Mouse (Mus musculus) ovary, postnatal 10 days (tissue): ENCODE results near the gene Ocel1.
A peak's percentile ranks its signal among the peaks of the same experiment; 100 is the strongest.
"Not testable (repeated sequence)": the region's sequence is repeated elsewhere in the genome, so short reads cannot be mapped to it uniquely, and the experiment has no call there.

ENCODE experiments used
- DNase-seq: peaks from one replicate; pipeline ENCODE4 v3.0.0; 2022; ENCODE audit warnings: low spot score

Ocel1 gene

DNA sequence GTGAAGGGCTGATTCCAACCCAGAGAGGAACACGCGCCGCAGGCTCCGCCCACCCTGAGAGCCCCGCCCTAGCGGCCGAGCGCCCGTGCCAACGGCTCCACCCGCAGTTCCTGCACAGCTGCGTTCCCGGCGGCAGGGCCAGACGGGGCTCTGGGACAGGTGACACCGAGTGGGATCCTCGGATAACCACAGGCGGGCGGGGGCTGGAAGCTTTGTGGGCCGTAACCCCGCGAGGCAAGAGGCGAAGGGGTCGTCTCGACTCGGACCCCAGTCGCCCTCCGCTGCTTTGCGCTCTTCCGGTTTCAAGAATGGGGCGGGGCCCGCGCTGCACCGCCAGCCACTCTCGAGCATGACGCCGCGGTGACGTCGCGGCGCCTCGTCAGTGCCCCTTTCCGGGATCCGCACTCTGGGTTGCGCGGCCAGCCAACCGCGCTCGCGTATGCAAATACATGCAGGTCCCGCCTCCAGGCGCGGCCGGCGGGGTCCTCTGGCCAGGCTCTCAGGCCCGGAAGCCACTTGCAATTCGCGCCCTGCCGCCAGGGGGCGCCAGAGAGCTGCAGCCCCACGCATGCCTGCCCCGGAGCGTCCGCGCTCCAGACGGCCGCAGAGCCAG lies at the start of gene Ocel1:
Ocel1 (plus strand) TSS at position 63 of the 613 bp plus-strand sequence.
- peak; percentile 86 for DNase-seq

DNA sequence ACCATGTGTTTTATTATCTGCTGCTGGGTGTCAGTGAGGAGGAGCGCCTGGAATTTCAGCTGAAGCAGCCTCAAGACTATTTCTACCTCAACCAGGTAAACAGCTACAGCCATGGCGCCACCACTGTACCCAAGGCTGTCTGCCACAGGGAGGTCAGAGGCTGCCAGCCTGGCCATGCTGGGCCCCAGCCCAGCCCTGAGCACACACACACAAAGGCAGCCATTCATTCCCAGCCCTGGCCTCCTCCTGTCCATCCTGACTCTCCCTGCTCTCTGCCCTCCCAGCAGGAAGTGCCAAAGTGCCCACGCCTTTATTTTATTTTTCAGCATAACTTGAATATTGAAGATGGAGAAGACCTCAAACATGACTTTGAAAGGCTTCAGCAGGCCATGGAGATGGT lies 48.2 kb upstream of the Ocel1 start:
- DNase-seq, result no peak

GRCm38 (mm10) chr8:71324848-71325247 lies 46.2 kb upstream of the Ocel1 start:
- DNase-seq, result no peak

- DNase-seq, result not testable (repeated sequence)
These were observed 33.3 kb upstream of the Ocel1 start for GRCm38 (mm10) chr8:71337834-71338233.

DNA sequence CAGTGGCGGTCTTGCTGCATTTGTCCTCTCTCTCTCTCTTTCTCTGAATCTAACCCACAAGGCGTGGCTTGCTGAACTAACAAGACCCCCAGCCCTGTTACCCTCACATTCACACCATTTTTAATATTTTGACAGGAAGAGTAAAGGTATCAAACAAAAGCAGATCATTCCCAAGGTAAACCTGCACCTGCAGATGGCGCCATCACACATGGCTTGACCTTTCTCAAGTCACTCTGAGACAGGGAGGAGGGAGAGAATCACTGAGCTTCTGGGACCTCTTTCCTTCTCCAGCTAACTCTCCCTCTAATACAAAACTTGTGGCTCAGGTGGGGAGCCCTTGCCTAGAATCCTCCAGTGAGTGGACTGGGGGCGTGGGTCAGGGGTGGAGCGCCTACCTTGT lies 30.5 kb upstream of the Ocel1 start:
- DNase-seq, result no peak

GRCm38 (mm10) chr8:71346581-71346980 lies 24.5 kb upstream of the Ocel1 start:
- DNase-seq, result no peak

GRCm38 (mm10) chr8:71351117-71351516 lies 20.0 kb upstream of the Ocel1 start:
- DNase-seq, result no peak

DNA sequence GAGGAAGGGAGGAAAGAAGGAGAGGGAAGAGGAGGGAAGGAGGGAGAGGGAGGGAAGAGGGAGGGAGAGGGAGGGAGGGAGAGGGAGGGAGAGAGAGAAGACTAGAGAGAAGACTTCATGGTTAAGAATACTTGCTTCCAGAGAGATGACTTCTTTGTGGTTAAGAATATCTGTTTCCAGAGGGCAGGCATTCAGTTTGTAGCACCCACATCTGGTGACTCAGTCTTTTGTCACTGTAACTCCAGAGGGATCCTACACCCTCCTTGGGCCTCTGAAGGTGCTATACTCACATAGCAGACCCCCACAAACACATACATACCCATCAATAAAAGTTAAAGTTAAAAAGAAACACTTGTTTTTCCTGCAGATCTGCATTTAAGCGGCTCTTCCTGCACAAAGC lies 19.6 kb upstream of the Ocel1 start:
- DNase-seq, result no peak

GRCm38 (mm10) chr8:71358026-71358425 lies 13.1 kb upstream of the Ocel1 start:
- DNase-seq, result no peak

GRCm38 (mm10) chr8:71366771-71367528 lies 4.1 kb upstream of the Ocel1 start, which contains the start of gene Use1:
Gene Use1, plus strand, starts transcription at chr8:71366848.
- peak; percentile 88 for DNase-seq

GRCm38 (mm10) chr8:71367529-71368176 lies 3.4 kb upstream of the Ocel1 start:
- DNase-seq, result no peak

GRCm38 (mm10) chr8:71368366-71368765 lies 2.7 kb upstream of the Ocel1 start:
- no peak for DNase-seq

GRCm38 (mm10) chr8:71369040-71369718 lies 1.9 kb upstream of the Ocel1 start:
- DNase-seq, result no peak

- no peak for DNase-seq
These were observed 325 bp upstream of the Ocel1 start for GRCm38 (mm10) chr8:71370711-71371235.

DNA sequence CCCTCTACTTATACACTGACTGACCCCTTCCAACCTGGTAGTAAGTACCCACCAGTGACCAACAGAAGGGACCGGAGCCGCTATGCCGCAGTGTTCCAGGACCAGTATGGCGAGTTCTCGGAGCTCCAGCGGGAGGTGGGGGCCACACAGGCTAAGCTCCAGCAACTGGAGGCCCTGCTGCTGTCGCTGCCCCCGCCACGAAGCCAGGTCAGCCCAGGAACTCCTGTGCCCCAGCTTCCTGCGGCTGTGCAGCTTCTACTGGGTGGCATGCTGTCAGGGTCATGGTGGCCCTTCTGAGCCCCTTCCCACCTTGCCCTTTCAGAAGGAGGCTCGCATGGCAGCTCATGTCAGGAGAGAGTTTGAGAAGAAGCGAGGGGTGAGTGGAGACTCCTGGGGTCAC lies 1.3 kb downstream of the Ocel1 start:
- DNase-seq, result no peak

DNA sequence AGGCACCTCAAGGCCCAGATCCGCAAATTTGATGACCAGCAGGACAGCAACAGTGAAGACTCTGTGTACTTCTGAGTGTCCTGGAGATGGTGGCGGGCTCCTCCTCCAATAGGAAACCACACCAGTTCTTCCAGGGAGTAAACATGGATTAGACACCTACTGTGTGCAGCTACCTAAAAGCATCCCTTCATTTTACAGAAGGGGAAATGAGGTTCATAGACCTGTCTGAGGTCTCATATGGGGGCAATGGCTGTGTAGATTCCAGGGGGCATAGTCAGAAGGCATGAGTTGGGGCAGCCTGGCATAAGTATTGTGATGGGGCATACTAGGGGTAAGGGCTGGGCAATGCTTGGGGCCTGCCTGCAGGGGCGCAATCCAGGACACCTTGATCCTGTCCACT lies 1.9 kb downstream of the Ocel1 start:
- no peak for DNase-seq

DNA sequence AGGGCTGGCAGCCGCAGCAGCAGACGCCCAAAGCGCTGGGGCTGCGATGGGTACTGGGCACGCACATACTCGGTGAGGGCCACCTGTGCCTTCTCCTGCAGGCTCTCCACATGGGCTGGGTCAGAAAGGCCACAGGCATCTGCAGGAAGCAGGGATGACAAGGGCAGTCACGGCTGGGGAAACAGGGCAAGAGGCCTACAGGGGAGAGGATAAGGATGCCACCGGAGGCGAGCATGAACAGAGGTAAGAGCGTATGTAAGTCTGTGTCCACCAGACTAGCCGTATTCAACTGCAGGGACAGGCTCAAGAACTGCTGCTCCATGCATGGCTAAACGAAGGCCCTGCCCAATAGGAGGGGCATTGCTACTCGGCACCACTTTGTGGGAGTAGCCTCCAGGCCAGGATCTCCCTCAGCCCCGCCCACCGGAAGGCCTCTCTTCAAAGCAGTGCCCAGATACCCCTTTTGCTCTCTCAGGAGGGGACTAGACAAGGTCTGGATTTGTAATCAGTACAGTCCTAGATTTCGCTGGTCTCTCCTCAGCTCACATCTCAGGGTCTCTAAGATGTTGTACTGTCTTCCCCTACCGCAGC lies 3.6 kb downstream of the Ocel1 start:
- DNase-seq, result no peak

DNA sequence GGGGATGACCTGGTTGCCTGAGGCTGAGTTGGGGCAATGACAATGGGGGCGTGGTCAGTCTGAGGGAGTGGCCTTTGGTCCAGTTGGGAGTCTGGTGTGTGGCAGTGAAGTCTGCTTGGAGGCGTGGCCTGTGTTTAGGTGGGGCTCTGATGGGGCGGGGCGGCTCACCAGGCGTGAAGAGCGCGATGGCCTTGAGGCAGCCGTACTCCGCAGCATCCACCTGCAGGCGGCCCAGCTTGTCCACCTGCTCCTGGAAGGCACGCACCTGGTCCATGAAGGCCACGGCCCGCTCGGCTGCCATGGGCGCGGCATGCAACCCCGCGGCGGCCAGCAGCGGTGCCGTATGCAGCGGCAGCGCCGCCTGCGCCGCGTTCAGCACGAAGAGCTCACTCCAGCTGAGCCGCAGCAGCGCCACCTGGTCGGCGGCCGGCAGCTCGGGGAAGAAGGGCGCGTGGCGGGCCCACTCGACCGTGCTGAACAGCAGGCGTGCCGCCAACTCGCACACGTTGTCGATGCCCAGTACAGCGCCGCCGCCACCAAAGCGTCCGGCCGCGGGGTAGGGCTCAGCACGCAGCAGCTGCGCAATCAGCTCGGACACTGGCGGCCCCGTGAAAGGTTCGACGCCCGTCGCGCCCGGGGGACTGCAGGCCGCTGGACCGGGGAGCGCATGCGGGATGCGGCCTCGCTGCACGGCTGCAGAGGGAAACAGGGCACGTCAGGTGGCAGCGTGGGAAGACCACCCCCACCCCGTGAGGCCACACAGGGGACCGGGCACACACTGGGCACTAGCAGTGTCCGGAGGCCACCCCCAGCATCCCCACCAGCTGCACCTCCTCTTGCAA lies 4.7 kb downstream of the Ocel1 start:
- DNase-seq, result no peak

- no peak for DNase-seq
These were observed 5.4 kb downstream of the Ocel1 start for GRCm38 (mm10) chr8:71376423-71377030.

GRCm38 (mm10) chr8:71379008-71379407 lies 7.9 kb downstream of the Ocel1 start:
- DNase-seq, result no peak
